Mouse (Mus musculus) natural killer cell, adult 2 months (primary cell): ENCODE measurements around the gene Oog2.
"Not testable (repeated sequence)": the region's sequence is repeated elsewhere in the genome, so short reads cannot be mapped to it uniquely, and the experiment has no call there.

Experiments used
- DNase-seq, 2 experiments: peaks; one replicate each; pipeline ENCODE4 v3.0.0; 2022; ENCODE audit warnings: low spot score in 2 of 2

Gene Oog2

DNA sequence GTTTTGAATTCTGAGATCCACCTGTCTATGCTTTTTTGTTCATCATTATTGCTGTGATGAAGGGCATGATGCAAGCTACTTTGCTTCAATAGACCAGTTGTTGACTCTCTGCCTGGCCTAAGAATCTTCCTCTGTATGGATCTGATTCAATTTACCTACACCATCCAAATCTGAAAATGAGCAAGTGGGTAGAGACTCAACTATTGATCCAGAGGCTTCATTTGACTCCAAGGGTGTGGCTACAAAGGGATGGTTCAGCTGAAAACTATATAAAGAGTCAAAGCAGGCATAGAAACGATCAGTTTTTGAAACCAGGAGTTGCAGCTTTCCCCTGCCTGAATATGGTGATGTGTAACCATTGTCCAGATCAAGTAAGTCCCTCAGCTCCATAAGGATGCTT is at the start of gene Oog2:
Gene Oog2, plus strand, starts transcription at position 301 of the 400 bp plus-strand sequence.
- no peak for DNase-seq

DNA sequence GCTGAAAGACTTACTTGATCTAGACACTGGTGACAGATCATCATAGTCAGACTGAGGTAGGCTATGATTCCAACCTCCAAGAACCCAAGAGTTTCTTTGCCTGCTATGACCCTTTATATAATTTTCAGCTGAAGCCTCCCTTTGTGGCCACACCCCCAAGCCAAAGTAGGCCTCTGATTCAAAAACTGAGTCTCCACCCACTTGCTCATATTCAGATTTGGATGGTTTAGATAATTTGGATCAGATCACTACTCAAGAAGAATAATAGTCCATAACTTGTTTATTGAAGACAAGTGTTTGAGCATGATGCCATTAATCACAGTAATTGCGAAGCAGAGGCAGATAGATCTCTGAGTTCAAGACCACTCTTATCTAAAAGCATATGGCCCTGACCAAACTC is 28.0 kb upstream of the Oog2 start, which contains the start of gene Oog3:
Gene Oog3, minus strand, starts transcription at position 101 of the 400 bp plus-strand sequence.
- no peak for DNase-seq

DNA sequence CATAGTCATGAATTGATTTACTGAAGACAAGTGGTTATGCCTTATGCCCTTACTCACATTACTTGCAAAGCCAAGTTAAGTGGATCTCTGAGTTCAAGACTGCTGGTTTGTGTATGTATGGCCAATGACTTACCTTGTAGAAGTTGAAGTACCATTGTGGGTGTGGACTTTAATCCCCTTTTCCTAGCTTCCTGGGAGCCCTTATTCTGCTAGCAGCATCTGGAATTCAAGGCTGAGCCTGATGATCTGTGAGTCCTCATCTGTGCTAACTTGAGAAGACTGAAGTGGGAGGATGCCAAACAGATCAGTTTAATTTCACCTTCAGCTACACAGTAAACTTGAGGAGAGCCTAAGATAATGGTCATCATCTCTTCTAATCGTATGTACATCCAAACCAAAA is 22.7 kb downstream of the Oog2 start, which contains the start of gene C87977:
Gene C87977, minus strand, starts transcription at position 101 of the 400 bp plus-strand sequence.
- not testable (repeated sequence) for DNase-seq
